Mouse (Mus musculus) megakaryocyte, embryonic 14.5 days (primary cell): ENCODE measurements around the gene Sox15.

ENCODE experiments used
- FLI1 ChIP-seq: IDR thresholded peaks from 2 replicates; pipeline ENCODE4 v1.6.1; 2012; ENCODE audit warnings: low read length, inconsistent platforms, mixed read lengths
- GATA1 ChIP-seq: IDR thresholded peaks from 3 replicates; pipeline ENCODE4 v1.6.1; 2012; ENCODE audit warnings: mixed read lengths, low read length, inconsistent platforms, borderline replicate concordance

- TF ChIP-seq GATA1 (no peak), FLI1 (no peak)
These were observed 11.0 kb downstream of the Sox15 start, which contains the start of gene Cd68 for GRCm38 (mm10) chr11:69665961-69666664.
